Mouse (Mus musculus): Measurements from ENCODE around the gene Igfals.

Gene Igfals

DNA sequence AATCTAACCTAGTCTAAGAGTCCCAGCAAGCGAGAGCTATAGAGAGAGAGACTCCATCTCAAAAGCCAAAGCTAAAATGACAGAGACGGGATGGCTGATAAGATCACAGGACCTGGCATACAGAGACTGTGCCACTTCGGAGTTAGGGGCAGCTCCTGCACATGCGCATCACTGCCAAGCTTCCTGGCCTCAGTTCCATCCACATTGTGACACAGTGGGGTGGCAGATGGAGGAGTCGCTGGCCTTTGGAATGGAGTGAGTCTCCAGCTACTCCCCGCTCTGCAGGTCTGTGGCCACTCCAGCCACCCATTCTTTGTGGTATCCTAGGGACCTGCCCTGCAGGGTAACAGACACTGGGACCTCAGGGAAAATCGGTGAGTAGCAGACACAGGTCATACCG lies at the start of gene Igfals:
Igfals (plus strand) TSS at position 222 of the 400 bp plus-strand sequence.
- TF ChIP-seq GATA4 (IDR thresholded peaks at IDR 0.05; ENCODE audit: insufficient replicate concordance, low read length): no peak

DNA sequence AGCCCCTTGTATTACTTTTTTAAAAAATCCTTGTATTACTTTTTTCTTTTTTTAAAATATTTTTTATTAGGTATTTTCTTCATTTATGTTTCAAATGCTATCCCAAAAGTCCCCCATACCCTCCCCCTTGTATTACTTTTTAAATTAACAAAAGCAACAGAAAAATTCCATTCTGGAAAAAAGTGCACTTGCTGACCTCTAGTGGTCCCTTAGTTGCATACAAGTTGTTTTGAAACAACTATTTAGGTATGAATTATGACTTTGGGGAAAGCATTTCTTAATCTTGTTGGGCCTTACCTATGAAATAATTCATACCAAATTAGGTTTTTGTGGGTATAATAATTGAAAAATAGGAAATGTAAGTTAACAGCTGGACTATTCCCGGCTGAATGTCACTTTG lies 48.3 kb upstream of the Igfals start:
- no peak for TF ChIP-seq GATA4 (IDR thresholded peaks at IDR 0.05; ENCODE audit: insufficient replicate concordance, low read length)

DNA sequence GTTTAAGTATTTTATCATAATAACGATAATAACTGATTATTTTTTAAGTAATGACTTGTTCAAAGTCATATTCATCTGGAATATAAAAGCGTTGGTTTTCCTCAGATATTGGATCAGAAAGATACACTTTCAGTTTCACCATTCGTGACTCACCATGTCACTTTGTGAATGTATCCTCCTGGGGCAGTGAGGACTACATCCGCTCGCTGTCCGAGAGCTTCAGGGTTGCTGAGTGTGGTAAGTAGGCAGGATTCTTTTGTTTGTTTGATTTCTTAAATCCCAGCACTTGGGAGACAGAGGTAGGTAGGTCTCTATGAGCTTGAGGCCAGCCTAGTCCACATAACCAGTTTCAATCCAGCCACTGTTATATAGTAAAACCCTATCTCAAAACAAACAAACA lies 47.6 kb upstream of the Igfals start:
- no peak for TF ChIP-seq GATA4 (IDR thresholded peaks at IDR 0.05; ENCODE audit: insufficient replicate concordance, low read length)

- TF ChIP-seq GATA4 (IDR thresholded peaks at IDR 0.05; ENCODE audit: insufficient replicate concordance, low read length): no peak
Measured at GRCm38 (mm10) chr17:24819469-24819868, 46.3 kb upstream of the Igfals start.

GRCm38 (mm10) chr17:24821351-24822280 lies 44.2 kb upstream of the Igfals start:
- TF ChIP-seq GATA4 (IDR thresholded peaks at IDR 0.05; ENCODE audit: insufficient replicate concordance, low read length): no peak

GRCm38 (mm10) chr17:24839842-24840241 lies 26.0 kb upstream of the Igfals start, which contains the start of gene Hagh:
TSS of gene Hagh (plus strand) at chr17:24840143.
- no peak for TF ChIP-seq GATA4 (IDR thresholded peaks at IDR 0.05; ENCODE audit: insufficient replicate concordance, low read length)

DNA sequence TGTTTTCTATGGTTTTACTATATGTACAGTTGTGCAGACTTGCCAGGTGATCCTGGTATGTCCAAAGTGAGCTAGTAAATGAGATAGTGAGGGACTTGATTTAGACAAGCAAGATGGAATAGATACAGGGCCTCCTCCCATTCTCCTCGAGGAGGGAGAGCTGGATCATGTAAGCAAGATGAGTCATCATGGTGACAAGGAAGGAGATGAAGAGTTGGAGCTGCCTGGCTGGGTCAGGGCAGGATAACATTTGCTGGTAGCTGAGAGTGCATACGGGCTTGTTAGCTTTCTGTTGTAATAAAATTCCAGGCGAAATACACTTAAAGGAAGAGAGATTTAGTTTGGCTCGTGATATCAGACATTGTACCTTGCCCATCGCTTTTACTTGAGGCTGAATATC lies 25.5 kb upstream of the Igfals start:
- TF ChIP-seq GATA4 (IDR thresholded peaks at IDR 0.05; ENCODE audit: insufficient replicate concordance, low read length): no peak

DNA sequence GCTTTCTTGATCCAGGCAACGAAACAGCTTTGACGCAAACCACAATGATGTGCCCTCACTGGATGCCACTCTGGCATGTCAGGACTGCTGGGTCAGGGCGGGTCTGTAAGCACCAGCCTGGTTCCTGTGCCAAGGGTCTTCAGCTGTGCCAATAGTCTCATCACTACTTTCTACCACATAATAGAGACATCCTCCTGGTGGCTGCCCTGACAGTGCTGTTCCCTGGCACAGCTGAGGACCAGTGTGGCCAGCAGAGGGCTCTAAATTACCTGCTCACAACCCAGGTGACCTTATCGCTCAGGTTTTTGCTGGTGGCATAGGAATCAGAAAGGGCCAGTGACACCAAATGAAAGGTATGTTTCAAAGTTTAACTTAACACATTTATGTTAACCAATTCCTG lies 24.7 kb upstream of the Igfals start:
- TF ChIP-seq GATA4 (IDR thresholded peaks at IDR 0.05; ENCODE audit: insufficient replicate concordance, low read length): no peak

DNA sequence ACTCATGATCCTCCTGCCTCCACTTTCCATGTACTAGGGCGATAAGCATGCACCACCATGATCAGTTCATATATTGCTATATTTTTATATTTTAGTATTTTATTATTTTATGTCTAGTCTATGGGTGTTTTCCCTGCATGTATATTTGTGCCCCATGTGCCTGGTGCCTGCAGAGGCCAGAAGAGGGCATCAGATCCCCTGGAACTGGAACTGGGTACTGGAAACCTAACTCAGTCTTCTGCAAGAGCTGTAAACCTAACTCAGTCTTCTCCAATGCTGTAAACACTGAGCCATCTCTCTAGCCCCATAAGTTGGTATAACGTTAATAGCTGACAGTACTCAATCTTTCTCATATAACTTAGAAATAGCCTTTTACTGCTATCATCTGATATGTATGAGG lies 23.2 kb upstream of the Igfals start:
- TF ChIP-seq GATA4 (IDR thresholded peaks at IDR 0.05; ENCODE audit: insufficient replicate concordance, low read length): no peak

- no peak for TF ChIP-seq GATA4 (IDR thresholded peaks at IDR 0.05; ENCODE audit: insufficient replicate concordance, low read length)
Measured at GRCm38 (mm10) chr17:24844525-24844924, 21.3 kb upstream of the Igfals start.

GRCm38 (mm10) chr17:24847386-24847785 lies 18.4 kb upstream of the Igfals start:
- TF ChIP-seq GATA4 (IDR thresholded peaks at IDR 0.05; ENCODE audit: insufficient replicate concordance, low read length): peak; percentile 75; the same call in 1 of the 2 replicates

GRCm38 (mm10) chr17:24848600-24849031 lies 17.2 kb upstream of the Igfals start:
- TF ChIP-seq GATA4 (IDR thresholded peaks at IDR 0.05; ENCODE audit: insufficient replicate concordance, low read length): no peak

GRCm38 (mm10) chr17:24849733-24850064 lies 16.1 kb upstream of the Igfals start:
- TF ChIP-seq GATA4 (IDR thresholded peaks at IDR 0.05; ENCODE audit: insufficient replicate concordance, low read length): no peak

- TF ChIP-seq GATA4 (IDR thresholded peaks at IDR 0.05; ENCODE audit: insufficient replicate concordance, low read length): peak; percentile 63; the same call in 1 of the 2 replicates
Measured at GRCm38 (mm10) chr17:24850065-24850772, 15.6 kb upstream of the Igfals start, which contains the start of gene Fahd1. TSS of gene Fahd1 (minus strand) at chr17:24850364.

GRCm38 (mm10) chr17:24850773-24851127 lies 15.0 kb upstream of the Igfals start:
- no peak for TF ChIP-seq GATA4 (IDR thresholded peaks at IDR 0.05; ENCODE audit: insufficient replicate concordance, low read length)
